Comparison of ENCODE assay signal across 22 mouse cellular contexts in the genomic region with DNA sequence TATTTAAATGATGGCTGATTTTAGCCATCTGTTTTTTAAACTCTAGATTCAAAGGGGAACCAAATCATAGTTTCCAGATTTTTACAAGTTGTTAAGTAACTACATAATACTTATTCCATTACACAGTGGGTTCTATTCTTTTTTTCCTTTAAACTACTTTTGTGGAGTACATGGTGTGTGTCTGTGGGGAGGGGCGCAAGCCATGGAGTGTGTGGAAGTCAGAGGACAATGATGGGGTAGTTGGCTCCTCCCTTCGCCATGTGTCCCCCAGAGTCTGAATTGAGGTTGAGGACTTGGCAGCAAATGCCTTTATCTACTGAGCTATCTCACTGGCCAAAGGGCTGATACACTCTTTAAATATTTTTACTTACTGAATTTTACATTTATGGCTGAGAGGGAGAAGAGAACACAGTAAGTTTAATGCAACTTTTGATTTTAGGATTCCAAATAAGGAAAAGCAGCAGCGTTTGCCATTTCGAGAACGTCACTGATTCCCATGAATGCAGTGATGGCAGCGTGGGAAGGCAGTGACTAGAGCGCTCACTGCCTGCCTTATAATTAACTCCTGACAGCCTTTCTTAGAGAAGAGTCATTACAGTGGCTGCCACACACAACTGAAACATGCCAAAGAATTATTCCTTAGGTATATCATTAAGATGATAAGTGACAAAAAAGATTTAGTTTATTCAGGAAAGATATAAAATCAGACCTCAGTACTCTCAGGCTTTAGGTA. TPM values are rescaled to one million over a fixed set of nuclear protein-coding genes. Genes with fewer than 3 reads are reported as not detected.
"Had no signal": no experiment of that assay in that cellular context is flagged by ENCODE, and none has a peak within 500 bp of the region (broad histone marks: within the 10 kb centered on the region; RNA-seq: fewer than 3 reads in every experiment).

No protein-coding gene starts in this region.

- H3K27me3 ChIP-seq: limb, embryonic 15.5 days; liver, embryonic 12.5 days; neural tube, embryonic 15.5 days had no signal

- H3K27ac ChIP-seq: left cerebral cortex, adult 2 months; limb, embryonic 15.5 days; liver, embryonic 12.5 days; midbrain, embryonic 10.5 days; neural tube, embryonic 15.5 days had no signal

- ATAC-seq: liver, embryonic 12.5 days had no signal

- H3K4me2 ChIP-seq: limb, embryonic 15.5 days; liver, embryonic 12.5 days; lung, embryonic 14.5 days; neural tube, embryonic 15.5 days had no signal

- H3K4me1 ChIP-seq: limb, embryonic 15.5 days; liver, embryonic 12.5 days; midbrain, embryonic 10.5 days; neural tube, embryonic 15.5 days had no signal

- H3K4me3 ChIP-seq: left cerebral cortex, adult 2 months; limb, embryonic 15.5 days; liver, embryonic 12.5 days; midbrain, embryonic 10.5 days; myocyte; neural tube, embryonic 15.5 days had no signal

- H3K9ac ChIP-seq: limb, embryonic 15.5 days; liver, embryonic 12.5 days; lung, embryonic 14.5 days; neural tube, embryonic 15.5 days had no signal

- H3K9me3 ChIP-seq: limb, embryonic 15.5 days; liver, embryonic 12.5 days; midbrain, embryonic 10.5 days; neural tube, embryonic 15.5 days had no signal

- DNase-seq: kidney, adult 18-20 months; kidney, postnatal 14 days; lung, embryonic 14.5 days; lung, postnatal 10 days; lung, postnatal 4 days; midbrain, embryonic 14.5 days; thymus, adult 2 months; thymus, postnatal 36 days had no signal

RNA-seq across cellular contexts. Expression of a gene that starts 37.1 kb away (rescaled TPM):
- total RNA-seq: megakaryocyte, adult 5-6 weeks had no signal

RNA-seq across cellular contexts. Expression of a gene that starts 37.7 kb away (rescaled TPM):
- total RNA-seq: megakaryocyte, adult 5-6 weeks had no signal

RNA-seq across cellular contexts. Expression of a gene that starts 57.1 kb away (rescaled TPM):
- total RNA-seq: layer of hippocampus, adult 8-10 months; layer of hippocampus, postnatal 14 days; left cerebral cortex, adult 2 months; left cerebral cortex, postnatal 25 days; megakaryocyte, adult 5-6 weeks had no signal
- polyA plus RNA-seq: kidney, embryonic 14.5 days; large intestine, adult 2 months; limb, embryonic 11.5 days; liver, embryonic 12.5 days; lung, embryonic 14.5 days; midbrain, embryonic 10.5 days; midbrain, embryonic 14.5 days; myocyte; neural tube, embryonic 11.5 days; neural tube, embryonic 15.5 days had no signal
